Mouse (Mus musculus) megakaryocyte, embryonic 14.5 days (primary cell): Measurements from ENCODE around the gene Slc4a1. TPM values are rescaled to one million over a fixed set of nuclear protein-coding genes. Genes with fewer than 3 reads are reported as not detected.

Source experiments
- H3K27me3 ChIP-seq: replicated peaks from 2 replicates; pipeline ENCODE3; 2012; ENCODE audit warnings: inconsistent platforms
- H3K36me3 ChIP-seq: replicated peaks from 2 replicates; pipeline ENCODE3; 2012; ENCODE audit warnings: low read length, inconsistent platforms, mixed read lengths
- H3K4me1 ChIP-seq: 2 replicates; pipeline ENCODE4 v1.6.1; 2012; ENCODE audit warnings: inconsistent platforms
- H3K4me3 ChIP-seq: replicated peaks from 2 replicates; pipeline ENCODE3; 2012; ENCODE audit warnings: moderate library complexity, mild to moderate bottlenecking, inconsistent platforms
- H3K9me3 ChIP-seq: 2 replicates; pipeline ENCODE4 v1.6.1; 2012; ENCODE audit warnings: inconsistent platforms
- FLI1 ChIP-seq: IDR thresholded peaks from 2 replicates; pipeline ENCODE4 v1.6.1; 2012; ENCODE audit warnings: low read length, inconsistent platforms, mixed read lengths
- GATA1 ChIP-seq: IDR thresholded peaks from 3 replicates; pipeline ENCODE4 v1.6.1; 2012; ENCODE audit warnings: mixed read lengths, low read length, inconsistent platforms, borderline replicate concordance
- polyA plus RNA-seq: library from polyadenylated mRNA; stranded (reverse); fragments of >175 nt; gene quantifications from 2 replicates; pipeline ENCODE4 v1.2.3, GENCODE M21; 2012; ENCODE audit warnings: low replicate concordance; ENCODE audit not compliant: insufficient read depth

The Slc4a1 gene
- polyA plus RNA-seq, 1 experiment, result 0.13 TPM

GRCm38 (mm10) chr11:102367504-102368280, 1.7 kb upstream of the Slc4a1 start:
- Histone ChIP-seq H3K36me3 (no peaks in the 10 kb centered on the region), H3K9me3 (no peaks in the 10 kb centered on the region), H3K4me3 (no peak overlapping the region), H3K27me3 (peaks cover 83% of the 10 kb centered on the region), H3K4me1 (peaks cover 4% of the 10 kb centered on the region; the same call in 1 of the 2 replicates)
- TF ChIP-seq GATA1 (no peak), FLI1 (no peak)

- Histone ChIP-seq H3K4me1 (peaks cover 4% of the 10 kb centered on the region; the same call in 1 of the 2 replicates), H3K4me3 (no peak overlapping the region), H3K36me3 (no peaks in the 10 kb centered on the region), H3K27me3 (peaks cover 88% of the 10 kb centered on the region), H3K9me3 (no peaks in the 10 kb centered on the region)
- TF ChIP-seq GATA1, result no peak
- no peak for TF ChIP-seq FLI1
These were observed 304 bp downstream of the Slc4a1 start for GRCm38 (mm10) chr11:102365699-102366098.

GRCm38 (mm10) chr11:102364570-102365371, 1.2 kb downstream of the Slc4a1 start:
- Histone ChIP-seq H3K36me3 (no peaks in the 10 kb centered on the region), H3K4me1 (peaks cover 4% of the 10 kb centered on the region; the same call in 1 of the 2 replicates), H3K9me3 (no peaks in the 10 kb centered on the region), H3K4me3 (no peak overlapping the region), H3K27me3 (peaks cover 89% of the 10 kb centered on the region)
- TF ChIP-seq FLI1 (no peak), GATA1 (no peak)

GRCm38 (mm10) chr11:102363623-102364022, 2.4 kb downstream of the Slc4a1 start:
- TF ChIP-seq FLI1 (no peak), GATA1 (no peak)
- no peak overlapping the region for H3K4me3 ChIP-seq
- H3K4me1 ChIP-seq, result peaks cover 4% of the 10 kb centered on the region; the same call in 1 of the 2 replicates
- no peaks in the 10 kb centered on the region for H3K9me3 ChIP-seq
- peaks cover 89% of the 10 kb centered on the region for H3K27me3 ChIP-seq
- no peaks in the 10 kb centered on the region for H3K36me3 ChIP-seq

- no peaks in the 10 kb centered on the region for H3K36me3 ChIP-seq
- peaks cover 94% of the 10 kb centered on the region for H3K27me3 ChIP-seq
- H3K4me3 ChIP-seq, result no peak overlapping the region
- H3K9me3 ChIP-seq, result no peaks in the 10 kb centered on the region
- no peak for TF ChIP-seq GATA1
- TF ChIP-seq FLI1, result no peak
- H3K4me1 ChIP-seq, result no peaks in the 10 kb centered on the region
These were observed 4.1 kb downstream of the Slc4a1 start for GRCm38 (mm10) chr11:102361776-102362495.

- no peak for TF ChIP-seq FLI1
- TF ChIP-seq GATA1, result no peak
- H3K4me1 ChIP-seq, result no peaks in the 10 kb centered on the region
- H3K36me3 ChIP-seq, result no peaks in the 10 kb centered on the region
- peaks cover 90% of the 10 kb centered on the region for H3K27me3 ChIP-seq
- H3K9me3 ChIP-seq, result no peaks in the 10 kb centered on the region
- no peak overlapping the region for H3K4me3 ChIP-seq
These were observed 7.6 kb downstream of the Slc4a1 start for GRCm38 (mm10) chr11:102358365-102358764.

- Histone ChIP-seq H3K36me3 (no peaks in the 10 kb centered on the region), H3K9me3 (no peaks in the 10 kb centered on the region), H3K4me3 (no peak overlapping the region), H3K27me3 (peaks cover 91% of the 10 kb centered on the region), H3K4me1 (no peaks in the 10 kb centered on the region)
- no peak for TF ChIP-seq FLI1
- no peak for TF ChIP-seq GATA1
These were observed 9.2 kb downstream of the Slc4a1 start for GRCm38 (mm10) chr11:102356636-102357350.

- no peaks in the 10 kb centered on the region; the same call in 1 of the 2 replicates for H3K4me1 ChIP-seq
- H3K4me3 ChIP-seq, result no peak overlapping the region
- H3K9me3 ChIP-seq, result no peaks in the 10 kb centered on the region
- no peak for TF ChIP-seq FLI1
- no peak for TF ChIP-seq GATA1
- peaks cover 90% of the 10 kb centered on the region for H3K27me3 ChIP-seq
- no peaks in the 10 kb centered on the region for H3K36me3 ChIP-seq
These were observed 9.8 kb downstream of the Slc4a1 start for GRCm38 (mm10) chr11:102356190-102356589.

- H3K27me3 ChIP-seq, result peaks cover 90% of the 10 kb centered on the region
- TF ChIP-seq FLI1, result no peak
- TF ChIP-seq GATA1, result no peak
- H3K9me3 ChIP-seq, result no peaks in the 10 kb centered on the region
- no peaks in the 10 kb centered on the region; the same call in 1 of the 2 replicates for H3K4me1 ChIP-seq
- H3K4me3 ChIP-seq, result no peak overlapping the region
- H3K36me3 ChIP-seq, result no peaks in the 10 kb centered on the region
These were observed 10.5 kb downstream of the Slc4a1 start for GRCm38 (mm10) chr11:102355501-102355900.
